Mouse (Mus musculus) heart, embryonic 16.5 days (tissue): ENCODE data around the gene Mfsd2a. TPM values are rescaled to one million over a fixed set of nuclear protein-coding genes. Genes with fewer than 3 reads are reported as not detected.

Source experiments
- ATAC-seq: fragments of 200-750 bp; cut with Nextera tagmentation; replicated peaks from 2 replicates; pipeline ENCODE4 v1.8.0; 2017; ENCODE audit warnings: moderate number of reproducible peaks; ENCODE audit not compliant: insufficient read depth, low FRiP score; ENCODE audit errors: extremely low read depth
- H3K27ac ChIP-seq: fragments of 300-500 bp; sonication (generic); 2 replicates; pipeline ENCODE4 v1.5.1; 2014; ENCODE audit warnings: mild to moderate bottlenecking, low read length, control low read depth, moderate library complexity
- H3K27me3 ChIP-seq: fragments of 300-500 bp; sonication (generic); 2 replicates; pipeline ENCODE4 v1.6.1; 2014; ENCODE audit warnings: low read length, mixed read lengths; ENCODE audit not compliant: control insufficient read depth, insufficient read depth
- H3K36me3 ChIP-seq: fragments of 300-500 bp; sonication (generic); 2 replicates; pipeline ENCODE4 v1.6.1; 2014; ENCODE audit not compliant: control insufficient read depth, insufficient read depth
- H3K4me1 ChIP-seq: fragments of 300-500 bp; sonication (generic); 2 replicates; pipeline ENCODE4 v1.6.1; 2014; ENCODE audit warnings: low read length, mixed read lengths; ENCODE audit not compliant: control insufficient read depth, insufficient read depth
- H3K4me2 ChIP-seq: fragments of 300-500 bp; sonication (generic); 2 replicates; pipeline ENCODE4 v1.6.1; 2014; ENCODE audit warnings: low read depth, mild to moderate bottlenecking, control low read depth, low read length
- H3K4me3 ChIP-seq: fragments of 300-500 bp; sonication (generic); 2 replicates; pipeline ENCODE4 v1.5.1; 2014; ENCODE audit warnings: mild to moderate bottlenecking, control low read depth, low read length
- H3K9ac ChIP-seq: fragments of 300-500 bp; sonication (generic); 2 replicates; pipeline ENCODE4 v1.6.1; 2014; ENCODE audit warnings: low read length, control low read depth
- H3K9me3 ChIP-seq: fragments of 300-500 bp; sonication (generic); replicated peaks from 2 replicates; pipeline ENCODE4 v1.6.1; 2016; ENCODE audit warnings: low read length; ENCODE audit not compliant: control insufficient read depth
- WGBS: fragments of 180-500 bp; shearing (Covaris S2); extraction: QIAGEN DNeasy Blood & Tissue Kit; methylation state at CpG from one replicate; pipeline ENCODE4 v1.1.7; 2014; 5-methylcytosine and 5-hydroxymethylcytosine counted together
- polyA plus RNA-seq: library from polyadenylated mRNA; unstranded; fragments of >200 nt; fragmentation: Nextera tagmentation; extraction: Ambion mirVana; gene quantifications from 2 replicates; pipeline ENCODE4 v1.2.1, GENCODE M21; 2015

Gene Mfsd2a
- polyA plus RNA-seq, 1 experiment from 2014 or later: 0.80 TPM

GRCm38 (mm10) chr4:122968106-122968505 is 7.1 kb upstream of the Mfsd2a start:
- no peaks in the 10 kb centered on the region for H3K36me3 ChIP-seq
- 0 out of 2 replicates have a peak, but pooled peaks cover 3% of the 10 kb centered on the region for H3K27me3 ChIP-seq
- 43% methylated on average over 4 of the region's 4 CpGs for WGBS
- H3K4me3 ChIP-seq: no peak overlapping the region
- no peak overlapping the region for H3K4me2 ChIP-seq
- H3K9me3 ChIP-seq: no peaks in the 10 kb centered on the region
- no peak overlapping the region for H3K9ac ChIP-seq
- H3K4me1 ChIP-seq: no peaks in the 10 kb centered on the region
- ATAC-seq: no peak
- H3K27ac ChIP-seq: no peak overlapping the region

- Histone ChIP-seq H3K4me3 (no peak overlapping the region), H3K9me3 (no peaks in the 10 kb centered on the region), H3K27ac (no peak overlapping the region), H3K4me1 (peaks cover 23% of the 10 kb centered on the region), H3K9ac (no peak overlapping the region), H3K27me3 (peaks cover 21% of the 10 kb centered on the region), H3K36me3 (no peaks in the 10 kb centered on the region), H3K4me2 (no peak overlapping the region)
- no peak; the same call in 1 of the 2 replicates for ATAC-seq
- WGBS: 30% methylated on average over 8 of the region's 8 CpGs
Observed at GRCm38 (mm10) chr4:122962751-122963150, 1.8 kb upstream of the Mfsd2a start.

DNA sequence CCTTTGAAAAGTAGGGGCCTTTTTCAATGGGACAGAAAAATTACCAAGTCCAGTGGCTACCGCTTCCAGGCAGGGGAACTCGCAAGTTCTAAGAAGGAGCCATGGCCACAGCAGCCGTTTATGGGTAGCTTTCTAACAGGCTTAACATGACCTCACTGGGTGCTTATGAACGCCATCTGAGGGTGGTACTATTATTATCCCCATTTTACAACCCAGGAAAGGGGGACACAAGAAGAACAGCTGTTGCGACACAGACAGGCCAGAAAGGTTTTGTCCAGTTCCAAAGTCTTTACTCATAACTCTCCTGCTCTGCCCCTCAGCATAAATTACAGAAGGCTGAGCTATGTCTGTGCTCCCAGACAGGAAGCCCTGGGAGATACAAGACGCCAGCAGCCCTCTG is 601 bp upstream of the Mfsd2a start:
- Histone ChIP-seq H3K9ac (no peak overlapping the region), H3K36me3 (no peaks in the 10 kb centered on the region), H3K4me3 (peak overlapping the region; percentile 59; the same call in 1 of the 2 replicates), H3K27me3 (peaks cover 24% of the 10 kb centered on the region), H3K4me2 (peak overlapping the region; percentile 96), H3K27ac (no peak overlapping the region), H3K9me3 (no peaks in the 10 kb centered on the region), H3K4me1 (peaks cover 23% of the 10 kb centered on the region)
- 33% methylated on average over 6 of the region's 6 CpGs for WGBS
- no peak for ATAC-seq

DNA sequence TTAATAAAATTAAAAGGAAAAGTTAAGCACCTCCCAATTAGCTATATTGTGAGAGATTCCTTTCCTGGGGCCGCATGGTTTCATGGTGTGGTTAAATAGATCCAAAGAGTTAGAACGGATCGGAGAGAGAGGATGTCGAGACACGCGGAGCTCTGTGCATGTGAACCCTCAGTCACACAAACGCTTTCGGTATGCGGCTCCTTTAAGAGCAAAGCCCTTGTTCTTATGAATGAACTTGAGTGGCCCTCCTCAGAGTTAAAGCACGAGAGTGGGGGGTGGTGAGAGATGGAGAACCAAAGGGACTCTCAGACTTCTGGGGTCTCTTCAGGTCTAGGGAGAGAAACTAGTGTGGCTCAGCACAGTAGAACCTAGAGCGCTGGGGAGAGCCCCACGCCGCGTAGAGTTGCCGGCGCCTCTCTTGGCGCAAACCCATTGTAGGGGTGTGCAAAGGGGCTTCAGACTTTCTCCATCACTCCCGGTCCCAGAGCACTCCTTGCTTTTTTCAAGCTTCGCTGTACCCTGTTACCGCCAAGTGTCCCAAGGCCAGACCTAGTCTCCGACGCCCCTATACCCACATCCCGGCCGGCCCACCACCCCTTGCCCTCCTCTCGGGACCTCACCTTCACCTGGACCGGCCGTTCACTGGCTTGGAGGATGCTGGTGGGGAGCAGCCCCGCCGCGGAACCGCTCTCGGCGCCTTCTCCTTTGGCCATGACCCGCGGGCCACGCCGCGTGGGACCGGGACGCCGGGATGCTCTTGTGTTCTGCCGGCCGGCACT is 478 bp downstream of the Mfsd2a start:
- under 1% methylated on average over 43 of the region's 43 CpGs for WGBS
- peak; percentile 38 for ATAC-seq

GRCm38 (mm10) chr4:122959816-122960215 is 1.2 kb downstream of the Mfsd2a start:
- Histone ChIP-seq H3K27me3 (peaks cover 24% of the 10 kb centered on the region), H3K4me3 (peak overlapping the region; percentile 59), H3K9ac (peak overlapping the region; percentile 45), H3K27ac (no peak overlapping the region), H3K4me1 (peaks cover 33% of the 10 kb centered on the region), H3K9me3 (no peaks in the 10 kb centered on the region), H3K36me3 (no peaks in the 10 kb centered on the region), H3K4me2 (peak overlapping the region; percentile 96)
- no peak for ATAC-seq
- WGBS: 6% methylated on average over 8 of the region's 8 CpGs

More for the DNA sequence above, 478 bp downstream of the Mfsd2a start:
- Histone ChIP-seq H3K9me3 (no peaks in the 10 kb centered on the region), H3K36me3 (no peaks in the 10 kb centered on the region), H3K4me1 (peaks cover 26% of the 10 kb centered on the region), H3K4me2 (peak overlapping the region; percentile 96), H3K9ac (peak overlapping the region; percentile 47), H3K27me3 (peaks cover 24% of the 10 kb centered on the region), H3K4me3 (peak overlapping the region; percentile 59), H3K27ac (no peak overlapping the region)

- no peaks in the 10 kb centered on the region for H3K36me3 ChIP-seq
- H3K4me2 ChIP-seq: no peak overlapping the region
- no peak overlapping the region for H3K4me3 ChIP-seq
- no peak overlapping the region for H3K9ac ChIP-seq
- H3K27me3 ChIP-seq: peaks cover 24% of the 10 kb centered on the region
- no peak overlapping the region for H3K27ac ChIP-seq
- H3K9me3 ChIP-seq: no peaks in the 10 kb centered on the region
- 78% methylated on average over 6 of the region's 6 CpGs for WGBS
- ATAC-seq: no peak
- H3K4me1 ChIP-seq: peaks cover 33% of the 10 kb centered on the region
Observed at GRCm38 (mm10) chr4:122958491-122959031, 2.4 kb downstream of the Mfsd2a start.

- ATAC-seq: no peak
- H3K27ac ChIP-seq: no peak overlapping the region
- H3K4me1 ChIP-seq: peaks cover 21% of the 10 kb centered on the region
- no peaks in the 10 kb centered on the region for H3K36me3 ChIP-seq
- H3K9ac ChIP-seq: no peak overlapping the region
- H3K4me2 ChIP-seq: no peak overlapping the region
- H3K4me3 ChIP-seq: no peak overlapping the region
- peaks cover 19% of the 10 kb centered on the region for H3K27me3 ChIP-seq
- 83% methylated on average over 4 of the region's 6 CpGs for WGBS
- no peaks in the 10 kb centered on the region for H3K9me3 ChIP-seq
Observed at GRCm38 (mm10) chr4:122956301-122956700, 4.7 kb downstream of the Mfsd2a start.

GRCm38 (mm10) chr4:122955412-122956136 is 5.4 kb downstream of the Mfsd2a start:
- peak overlapping the region; percentile 35 for H3K4me3 ChIP-seq
- no peaks in the 10 kb centered on the region for H3K36me3 ChIP-seq
- H3K27ac ChIP-seq: no peak overlapping the region
- peak overlapping the region; percentile 59 for H3K4me2 ChIP-seq
- H3K9ac ChIP-seq: 0 out of 2 replicates have a peak overlapping the region, but pooled peaks have one; percentile 25
- no peaks in the 10 kb centered on the region for H3K9me3 ChIP-seq
- H3K4me1 ChIP-seq: peaks cover 14% of the 10 kb centered on the region
- H3K27me3 ChIP-seq: peaks cover 18% of the 10 kb centered on the region
- ATAC-seq: peak; percentile 88
- WGBS: 11% methylated on average over 17 of the region's 17 CpGs
